Mouse (Mus musculus) neural tube, embryonic 12.5 days (tissue): ENCODE results near the gene Mfsd11. TPM values are rescaled to one million over a fixed set of nuclear protein-coding genes. Genes with fewer than 3 reads are reported as not detected.

Experiments used
- ATAC-seq: fragments of 200-750 bp; cut with Nextera tagmentation; 2 replicates; pipeline ENCODE4 v1.8.0; 2017; ENCODE audit warnings: low read depth, mild to moderate bottlenecking, moderate TSS enrichment, moderate library complexity; ENCODE audit not compliant: low FRiP score
- H3K27ac ChIP-seq: fragments of 300-500 bp; sonication (generic); 2 replicates; pipeline ENCODE4 v1.5.1; 2016
- H3K27me3 ChIP-seq: fragments of 300-500 bp; sonication (generic); replicated peaks from 2 replicates; pipeline ENCODE4 v1.6.1; 2016; ENCODE audit warnings: mild to moderate bottlenecking
- H3K36me3 ChIP-seq: fragments of 300-500 bp; sonication (generic); 2 replicates; pipeline ENCODE4 v1.6.1; 2016; ENCODE audit warnings: mild to moderate bottlenecking
- H3K4me1 ChIP-seq: fragments of 300-500 bp; sonication (generic); 2 replicates; pipeline ENCODE4 v1.6.1; 2016
- H3K4me2 ChIP-seq: fragments of 300-500 bp; sonication (generic); replicated peaks from 2 replicates; pipeline ENCODE4 v1.6.1; 2016; ENCODE audit warnings: mild to moderate bottlenecking
- H3K4me3 ChIP-seq: fragments of 300-500 bp; sonication (generic); 2 replicates; pipeline ENCODE4 v1.5.1; 2016
- H3K9ac ChIP-seq: fragments of 300-500 bp; sonication (generic); 2 replicates; pipeline ENCODE4 v1.6.1; 2016; ENCODE audit warnings: mild to moderate bottlenecking
- H3K9me3 ChIP-seq: fragments of 300-500 bp; sonication (generic); 2 replicates; pipeline ENCODE4 v1.6.1; 2016; ENCODE audit warnings: mild to moderate bottlenecking
- WGBS: fragments of 180-500 bp; shearing (Covaris S2); methylation state at CpG from one replicate; pipeline ENCODE4 v1.1.7; 2016; 5-methylcytosine and 5-hydroxymethylcytosine counted together
- polyA plus RNA-seq: library from polyadenylated mRNA; unstranded; fragments of >200 nt; fragmentation: Nextera tagmentation; extraction: Ambion mirVana; gene quantifications from 2 replicates; pipeline ENCODE4 v1.2.1, GENCODE M21; 2016

Mfsd11 gene
- polyA plus RNA-seq, 1 experiment from 2014 or later, result 48.2 TPM

DNA sequence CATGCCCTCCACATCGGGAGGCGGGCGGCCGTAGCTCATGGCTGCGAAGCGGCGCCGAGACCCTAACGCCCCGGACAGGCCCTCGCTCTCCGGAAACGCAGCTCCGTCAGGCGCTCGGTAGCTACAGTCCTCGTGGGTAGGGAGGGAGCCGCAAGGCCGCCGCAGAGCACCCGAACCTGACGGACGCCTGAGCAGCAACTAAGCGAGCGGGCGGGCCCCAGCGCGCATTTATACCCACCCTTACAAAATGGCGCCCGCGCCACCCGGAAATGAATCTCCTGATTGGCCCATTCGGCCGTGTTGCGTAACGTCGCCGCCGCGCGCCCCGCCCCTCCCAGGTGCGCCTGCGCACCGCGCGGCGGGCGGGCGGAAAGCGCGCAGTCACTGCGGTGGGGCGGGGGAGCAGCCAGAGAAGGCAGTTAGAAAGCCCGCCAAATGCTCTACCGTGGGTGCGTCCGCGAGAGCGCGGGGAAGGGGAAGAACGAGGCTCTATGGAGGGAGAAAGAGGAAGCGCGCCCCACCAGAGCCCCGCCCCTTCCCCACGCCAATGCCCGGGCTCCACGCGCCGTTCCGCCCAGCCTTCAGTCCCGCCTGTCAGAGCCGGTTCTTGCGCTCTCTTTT is 761 bp downstream of the Mfsd11 start, which contains the start of gene Srsf2:
Gene Srsf2, minus strand, starts transcription at position 204 of the 621 bp plus-strand sequence.
- Histone ChIP-seq H3K4me2 (peak within 1 kb of the TSS; percentile 61), H3K27me3 (no peaks in the 10 kb centered on the region), H3K27ac (peak within 1 kb of the TSS; percentile 93), H3K9ac (peak within 1 kb of the TSS; percentile 98), H3K9me3 (no peaks in the 10 kb centered on the region), H3K4me3 (peak within 1 kb of the TSS; percentile 98), H3K4me1 (peaks cover 25% of the 10 kb centered on the region), H3K36me3 (peaks cover 18% of the 10 kb centered on the region)
- ATAC-seq, result peak; percentile 87
- under 1% methylated on average over 72 of the region's 74 CpGs for WGBS

DNA sequence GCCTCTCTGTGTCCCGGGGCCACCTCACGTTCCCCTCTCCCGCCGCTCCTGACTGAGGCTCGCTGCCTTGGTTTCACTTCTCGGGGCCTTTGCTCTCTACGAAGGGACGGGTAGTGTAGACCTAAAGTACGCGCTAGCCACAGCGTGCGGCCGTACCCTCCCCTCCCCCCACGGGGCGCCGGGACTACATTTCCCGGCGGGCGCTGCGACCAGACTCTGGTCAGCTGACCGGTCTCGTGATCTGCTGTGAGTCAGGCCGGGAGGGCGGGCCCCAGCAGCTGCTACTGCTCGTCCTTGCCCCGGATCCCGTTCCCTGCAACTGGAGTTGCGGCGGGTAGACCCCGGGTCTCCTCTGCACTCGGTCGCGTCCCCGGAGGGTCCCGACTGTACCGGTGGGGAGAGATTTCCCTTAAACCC is 1.3 kb downstream of the Mfsd11 start:
- Histone ChIP-seq H3K4me1 (peaks cover 25% of the 10 kb centered on the region), H3K4me2 (peak overlapping the region; percentile 61), H3K27ac (peak overlapping the region; percentile 93), H3K4me3 (peak overlapping the region; percentile 98), H3K36me3 (peaks cover 15% of the 10 kb centered on the region), H3K9ac (peak overlapping the region; percentile 98), H3K9me3 (no peaks in the 10 kb centered on the region), H3K27me3 (no peaks in the 10 kb centered on the region)
- WGBS, result under 1% methylated on average over 36 of the region's 36 CpGs
- ATAC-seq, result peak; percentile 93

DNA sequence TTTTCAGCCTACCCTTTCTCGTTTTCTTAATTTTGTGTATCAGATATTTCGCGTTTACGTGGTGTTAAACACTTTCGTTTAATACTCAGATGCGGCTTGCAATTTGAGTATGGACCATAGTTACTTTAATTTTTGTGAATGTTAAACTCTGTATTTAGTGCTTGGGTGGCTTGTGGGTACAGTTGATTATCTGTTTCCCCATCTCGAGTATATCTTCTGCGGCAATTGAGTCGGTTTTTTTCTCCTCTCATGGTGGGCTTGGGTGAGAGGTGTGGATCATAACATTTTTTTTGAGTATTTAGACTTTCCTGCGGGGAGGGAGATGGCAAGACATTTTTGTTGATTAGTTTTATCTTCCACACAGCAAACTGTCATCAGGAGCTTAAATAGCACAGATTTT is 2.0 kb downstream of the Mfsd11 start:
- H3K4me3 ChIP-seq, result peak overlapping the region; percentile 98
- peak overlapping the region; percentile 61 for H3K4me2 ChIP-seq
- peaks cover 12% of the 10 kb centered on the region for H3K36me3 ChIP-seq
- WGBS, result 45% methylated on average over 10 of the region's 10 CpGs
- no peaks in the 10 kb centered on the region for H3K9me3 ChIP-seq
- H3K27me3 ChIP-seq, result no peaks in the 10 kb centered on the region
- peak overlapping the region; percentile 98 for H3K9ac ChIP-seq
- no peak for ATAC-seq
- no peak overlapping the region for H3K27ac ChIP-seq
- H3K4me1 ChIP-seq, result peaks cover 25% of the 10 kb centered on the region

DNA sequence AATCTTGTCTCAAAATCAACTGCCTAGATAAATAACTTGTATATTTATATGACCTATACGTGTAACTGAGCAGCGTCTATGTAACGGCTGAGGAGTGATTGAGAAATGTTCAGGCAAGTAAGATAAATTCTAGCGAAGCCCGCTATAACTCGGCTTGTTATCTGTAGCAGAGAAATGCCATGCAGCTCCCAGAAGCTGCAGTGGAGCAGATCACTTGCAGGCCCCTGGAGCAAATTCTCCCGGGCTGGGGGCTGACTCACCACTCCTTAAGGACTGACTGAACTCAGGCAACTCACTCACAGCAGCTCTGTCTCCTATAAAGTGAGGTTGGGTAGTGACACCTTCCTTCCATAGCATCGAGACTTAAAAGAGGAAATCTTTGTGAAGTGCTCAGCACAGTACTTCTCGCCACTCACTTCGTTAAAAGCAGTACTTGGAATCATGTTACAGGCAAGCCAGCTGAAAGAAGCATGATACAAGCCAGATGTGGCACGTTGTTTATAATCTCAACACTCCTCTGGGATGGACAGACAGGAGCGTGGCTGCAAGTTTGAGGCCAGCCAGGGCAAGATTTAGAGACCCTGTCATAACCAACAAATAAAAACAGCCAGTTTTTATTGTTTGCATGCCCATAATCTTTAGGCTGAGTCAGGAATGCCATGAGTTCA is 5.1 kb downstream of the Mfsd11 start:
- peaks cover 32% of the 10 kb centered on the region for H3K36me3 ChIP-seq
- no peak overlapping the region for H3K4me3 ChIP-seq
- H3K9ac ChIP-seq, result 0 out of 2 replicates have a peak overlapping the region, but pooled peaks have one; percentile 0
- WGBS, result 85% methylated on average over 12 of the region's 12 CpGs
- H3K27ac ChIP-seq, result no peak overlapping the region
- no peaks in the 10 kb centered on the region for H3K9me3 ChIP-seq
- H3K4me1 ChIP-seq, result peaks cover 16% of the 10 kb centered on the region; the same call in 1 of the 2 replicates
- H3K4me2 ChIP-seq, result no peak overlapping the region
- no peaks in the 10 kb centered on the region for H3K27me3 ChIP-seq
- ATAC-seq, result no peak

DNA sequence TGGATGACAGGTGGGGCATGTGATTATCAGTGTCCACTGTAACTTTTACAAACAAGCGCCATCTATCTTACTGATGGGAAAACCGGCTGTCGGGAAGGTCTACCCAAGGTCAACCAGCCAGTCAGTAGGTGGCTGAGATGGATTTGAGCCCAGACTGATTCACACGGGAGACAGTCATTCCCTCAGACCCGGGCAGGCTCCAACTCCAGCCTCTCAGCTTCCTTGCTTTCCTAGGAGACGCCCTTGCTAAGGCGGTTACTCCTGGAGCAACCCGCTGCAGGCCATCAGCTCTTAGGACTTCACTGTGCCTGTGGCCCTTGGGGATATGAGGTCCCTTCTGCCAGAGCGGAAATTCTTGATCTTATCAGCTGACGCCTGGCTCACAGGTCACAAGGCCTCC is 12.2 kb downstream of the Mfsd11 start:
- Histone ChIP-seq H3K4me3 (no peak overlapping the region), H3K9me3 (no peaks in the 10 kb centered on the region), H3K36me3 (peaks cover 90% of the 10 kb centered on the region), H3K9ac (no peak overlapping the region), H3K4me2 (no peak overlapping the region), H3K27ac (no peak overlapping the region), H3K27me3 (no peaks in the 10 kb centered on the region), H3K4me1 (no peaks in the 10 kb centered on the region)
- ATAC-seq, result no peak
- 87% methylated on average over 10 of the region's 10 CpGs for WGBS

DNA sequence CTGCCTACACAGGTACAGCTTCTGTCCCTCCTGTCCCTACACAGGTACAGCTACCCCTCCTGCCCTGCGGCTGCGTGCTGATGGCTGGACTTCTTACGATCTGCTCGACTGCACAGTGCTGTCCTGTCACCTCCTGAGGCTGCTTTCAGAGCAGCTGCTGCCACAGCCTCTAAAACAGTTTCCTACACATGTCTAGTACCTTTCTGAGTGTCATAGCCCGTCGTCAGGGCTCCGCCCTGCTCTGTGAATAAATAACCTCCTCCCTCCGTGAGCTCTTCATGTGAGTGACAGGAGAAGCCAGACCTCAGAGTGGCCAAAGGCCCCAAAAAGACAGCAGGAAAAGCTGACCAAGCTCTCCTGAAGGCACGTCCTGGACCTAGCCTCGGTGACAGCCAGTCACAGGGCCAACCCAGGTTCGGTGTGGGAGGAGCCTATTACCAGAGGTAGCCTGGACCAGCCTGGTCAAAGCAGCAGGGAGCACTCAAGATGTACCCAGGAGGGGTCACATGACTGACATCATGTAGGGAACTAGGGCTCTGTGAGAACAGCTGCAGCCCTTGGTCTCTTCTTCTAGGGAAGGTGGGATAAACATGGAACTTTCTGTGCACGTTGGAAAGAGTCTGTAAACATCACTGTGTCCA is 13.8 kb downstream of the Mfsd11 start:
- Histone ChIP-seq H3K27ac (no peak overlapping the region), H3K9me3 (no peaks in the 10 kb centered on the region), H3K9ac (no peak overlapping the region), H3K27me3 (no peaks in the 10 kb centered on the region), H3K4me2 (no peak overlapping the region), H3K4me1 (no peaks in the 10 kb centered on the region), H3K36me3 (peaks cover 82% of the 10 kb centered on the region), H3K4me3 (no peak overlapping the region)
- ATAC-seq, result no peak
- WGBS, result 79% methylated on average over 12 of the region's 12 CpGs

DNA sequence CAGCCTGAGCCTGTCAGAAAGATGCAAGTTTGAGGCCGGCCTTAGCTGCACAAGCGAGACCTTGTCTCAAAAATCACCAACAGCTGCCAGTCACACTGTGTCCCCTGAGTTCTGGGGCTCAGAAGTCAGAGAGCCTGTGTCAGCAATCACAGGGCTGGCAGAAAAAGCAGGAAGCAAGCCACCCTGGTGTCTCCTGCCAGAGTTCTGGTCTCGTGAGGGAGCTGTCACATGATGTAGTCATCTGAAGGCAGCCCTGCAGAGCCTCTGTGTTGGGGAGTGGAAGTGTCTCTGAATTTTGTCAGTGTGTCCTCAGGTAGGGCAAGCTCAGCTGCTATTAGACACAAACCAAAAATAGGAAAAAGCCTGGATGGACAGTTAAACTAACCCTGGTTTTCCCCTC is 15.9 kb downstream of the Mfsd11 start:
- peaks cover 77% of the 10 kb centered on the region for H3K36me3 ChIP-seq
- no peaks in the 10 kb centered on the region for H3K9me3 ChIP-seq
- no peak overlapping the region for H3K4me2 ChIP-seq
- ATAC-seq, result no peak
- H3K27me3 ChIP-seq, result no peaks in the 10 kb centered on the region
- H3K4me1 ChIP-seq, result no peaks in the 10 kb centered on the region
- H3K4me3 ChIP-seq, result no peak overlapping the region
- H3K27ac ChIP-seq, result no peak overlapping the region
- 79% methylated on average over 3 of the region's 3 CpGs for WGBS
- no peak overlapping the region for H3K9ac ChIP-seq

DNA sequence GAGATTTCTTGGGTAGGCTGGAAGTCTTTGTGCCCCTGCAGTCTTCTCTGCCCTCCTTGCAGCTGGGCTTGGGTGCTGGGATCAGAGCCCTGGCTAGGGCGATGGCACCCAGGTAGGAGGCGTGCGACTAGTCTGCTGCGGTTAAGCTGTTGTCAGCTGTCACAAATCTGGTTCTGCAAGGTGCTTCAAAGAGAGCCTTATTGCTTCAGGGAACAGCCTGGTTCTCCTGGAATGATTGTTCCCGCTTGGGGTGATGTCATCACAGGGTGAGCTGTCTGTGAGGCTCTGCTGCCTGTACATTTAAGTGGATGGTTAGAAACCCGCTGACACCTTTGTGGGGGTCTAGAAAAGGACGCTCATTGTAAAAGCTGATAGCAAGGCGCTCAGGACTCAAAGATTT is 17.0 kb downstream of the Mfsd11 start:
- Histone ChIP-seq H3K36me3 (peaks cover 78% of the 10 kb centered on the region), H3K4me3 (no peak overlapping the region), H3K4me1 (no peaks in the 10 kb centered on the region), H3K9me3 (no peaks in the 10 kb centered on the region), H3K27me3 (no peaks in the 10 kb centered on the region), H3K9ac (no peak overlapping the region), H3K4me2 (no peak overlapping the region), H3K27ac (no peak overlapping the region)
- no peak for ATAC-seq
- WGBS, result 93% methylated on average over 8 of the region's 8 CpGs

DNA sequence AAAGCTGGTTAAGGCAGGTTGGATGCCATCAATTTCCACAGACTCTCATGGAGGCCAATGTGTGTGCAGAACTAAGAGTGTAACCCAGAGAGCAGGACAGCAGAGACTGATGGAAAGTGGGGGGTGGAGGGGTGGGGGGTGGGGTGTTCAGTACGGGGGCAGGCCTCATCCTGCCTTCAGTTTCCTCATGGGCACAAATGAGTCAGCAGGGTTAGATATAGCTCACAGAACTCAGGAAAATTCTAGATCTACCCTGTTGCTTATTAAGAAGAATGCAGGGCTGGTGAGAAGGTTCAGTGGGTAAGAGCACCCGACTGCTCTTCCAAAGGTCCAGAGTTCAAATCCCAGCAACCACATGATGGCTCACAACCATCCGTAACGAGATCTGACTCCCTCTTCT is 17.4 kb downstream of the Mfsd11 start:
- H3K4me3 ChIP-seq, result no peak overlapping the region
- H3K27me3 ChIP-seq, result no peaks in the 10 kb centered on the region
- H3K27ac ChIP-seq, result no peak overlapping the region
- no peak overlapping the region for H3K4me2 ChIP-seq
- H3K9me3 ChIP-seq, result no peaks in the 10 kb centered on the region
- 91% methylated on average over 4 of the region's 4 CpGs for WGBS
- no peak overlapping the region for H3K9ac ChIP-seq
- H3K36me3 ChIP-seq, result peaks cover 78% of the 10 kb centered on the region
- H3K4me1 ChIP-seq, result no peaks in the 10 kb centered on the region
- ATAC-seq, result no peak

DNA sequence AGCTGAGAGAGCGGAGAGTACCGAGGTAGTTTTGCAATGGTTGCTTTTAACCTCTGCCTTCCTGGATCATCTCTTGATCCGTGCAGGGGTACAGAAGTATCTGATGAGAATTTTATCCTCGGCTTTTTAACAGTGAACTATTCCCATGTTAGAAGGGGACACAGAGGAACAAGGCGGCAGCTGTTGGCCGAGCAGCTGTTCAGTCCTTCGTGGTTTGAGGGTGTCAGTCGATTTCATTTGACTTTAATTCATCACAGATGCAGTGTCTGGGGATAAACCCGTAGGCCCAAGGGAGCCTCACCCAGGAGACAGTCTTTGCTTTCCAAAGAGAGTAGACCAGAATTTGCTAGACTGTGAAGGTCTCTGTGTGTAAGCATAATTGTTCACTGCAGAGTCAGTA is 19.3 kb downstream of the Mfsd11 start:
- Histone ChIP-seq H3K36me3 (peaks cover 61% of the 10 kb centered on the region), H3K27me3 (no peaks in the 10 kb centered on the region), H3K9me3 (no peaks in the 10 kb centered on the region), H3K4me2 (no peak overlapping the region), H3K9ac (no peak overlapping the region), H3K4me3 (no peak overlapping the region), H3K27ac (no peak overlapping the region), H3K4me1 (no peaks in the 10 kb centered on the region)
- ATAC-seq, result no peak
- 91% methylated on average over 9 of the region's 9 CpGs for WGBS

DNA sequence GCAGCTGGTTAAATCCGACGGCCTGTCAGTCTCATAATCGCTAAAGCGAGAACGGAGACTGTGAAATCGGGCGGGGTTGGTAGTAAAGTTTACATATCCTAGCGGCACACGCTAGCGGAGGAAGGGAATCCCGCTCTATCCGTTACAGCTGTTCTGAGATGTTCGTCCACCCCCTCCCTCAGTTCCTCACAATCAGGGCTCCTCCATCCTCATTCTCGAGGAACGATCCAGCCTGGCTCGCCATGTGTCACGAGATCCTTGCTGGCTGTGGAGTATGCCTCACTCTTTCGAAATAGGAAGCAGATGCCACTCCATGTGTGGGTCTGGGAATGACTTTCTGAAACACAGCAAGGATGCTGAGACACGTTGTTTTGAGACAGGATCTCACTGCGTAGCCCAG is 21.7 kb downstream of the Mfsd11 start:
- Histone ChIP-seq H3K9me3 (no peaks in the 10 kb centered on the region), H3K9ac (no peak overlapping the region), H3K36me3 (peaks cover 43% of the 10 kb centered on the region), H3K4me3 (no peak overlapping the region), H3K27me3 (no peaks in the 10 kb centered on the region), H3K4me1 (no peaks in the 10 kb centered on the region), H3K4me2 (no peak overlapping the region), H3K27ac (no peak overlapping the region)
- ATAC-seq, result no peak
- WGBS, result 93% methylated on average over 20 of the region's 20 CpGs

DNA sequence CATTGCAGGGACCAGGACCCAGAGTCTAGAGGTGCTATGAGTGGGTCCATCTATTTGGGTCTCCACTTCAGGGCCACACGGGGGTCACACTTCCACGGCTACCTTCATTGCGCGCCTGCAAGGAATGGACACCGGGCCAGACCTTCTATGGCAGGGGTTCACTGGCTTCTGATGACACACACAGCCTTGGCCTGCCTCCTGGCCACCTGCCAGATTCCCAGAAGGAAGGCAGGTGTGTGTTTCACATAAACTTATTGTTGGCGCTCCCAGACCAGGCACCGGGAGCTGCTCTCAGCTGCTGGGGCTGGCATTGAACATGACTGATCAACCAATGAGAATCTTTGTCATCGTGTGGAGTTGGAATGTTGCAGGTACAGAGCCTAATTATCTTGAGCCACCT is 26.2 kb downstream of the Mfsd11 start:
- H3K9ac ChIP-seq, result no peak overlapping the region
- peaks cover 13% of the 10 kb centered on the region for H3K36me3 ChIP-seq
- H3K4me1 ChIP-seq, result no peaks in the 10 kb centered on the region
- no peak for ATAC-seq
- WGBS, result 92% methylated on average over 8 of the region's 8 CpGs
- no peak overlapping the region for H3K4me3 ChIP-seq
- H3K4me2 ChIP-seq, result no peak overlapping the region
- H3K9me3 ChIP-seq, result no peaks in the 10 kb centered on the region
- no peak overlapping the region for H3K27ac ChIP-seq
- H3K27me3 ChIP-seq, result no peaks in the 10 kb centered on the region
